Mouse (Mus musculus) kidney, adult 18-20 months (tissue): ENCODE data around the gene Nfic.

Experiments used
- DNase-seq: peaks from one replicate; pipeline ENCODE4 v3.0.0; 2021

Gene Nfic

GRCm38 (mm10) chr10:81379809-81380378, 75.5 kb downstream of the Nfic start:
- DNase-seq, result no peak

DNA sequence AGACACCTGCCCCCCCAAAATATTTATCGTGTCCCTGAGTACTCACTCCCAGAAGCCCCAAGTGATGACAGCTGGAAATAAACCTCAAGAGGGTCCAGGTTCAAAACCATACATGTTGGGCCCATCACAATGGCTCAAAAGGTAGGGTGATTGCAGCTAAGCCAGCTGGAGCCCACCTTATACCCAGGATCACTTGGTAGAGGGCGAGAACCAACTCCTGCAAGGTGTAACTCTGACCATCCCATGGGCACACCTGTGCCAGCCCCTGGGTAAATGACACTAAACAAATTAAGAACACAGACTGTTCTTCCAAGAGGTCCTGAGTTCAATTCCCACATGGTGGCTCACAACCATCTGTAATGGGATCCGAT, 76.3 kb downstream of the Nfic start:
- DNase-seq, result no peak

GRCm38 (mm10) chr10:81378553-81379182, 76.8 kb downstream of the Nfic start:
- DNase-seq, result peak; percentile 100

GRCm38 (mm10) chr10:81377793-81378552, 77.5 kb downstream of the Nfic start, which contains the start of gene Fzr1:
Fzr1 (minus strand) TSS chr10:81378516.
- no peak for DNase-seq

- no peak for DNase-seq
These were observed 78.1 kb downstream of the Nfic start for GRCm38 (mm10) chr10:81377362-81377664.

- no peak for DNase-seq
These were observed 78.7 kb downstream of the Nfic start for GRCm38 (mm10) chr10:81376561-81377361.

DNA sequence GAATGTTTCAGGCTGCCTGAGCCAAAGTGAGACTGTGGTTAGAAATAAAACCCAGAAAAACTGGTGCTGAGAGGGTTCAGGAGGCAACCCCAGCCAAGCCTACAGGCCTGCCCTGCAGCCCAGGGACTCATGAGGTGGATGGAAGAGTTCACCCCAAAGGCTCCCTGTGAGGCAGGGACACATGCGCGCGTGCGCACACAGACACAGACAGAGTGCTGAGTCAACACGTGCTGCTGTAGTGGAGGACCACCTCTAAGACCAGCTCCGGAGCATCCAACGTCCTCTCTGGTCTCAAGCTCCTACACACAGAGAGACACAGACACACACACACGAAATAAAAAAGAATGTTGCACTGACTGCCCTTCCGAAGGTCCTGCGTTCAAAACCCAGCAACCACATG, 80.1 kb downstream of the Nfic start:
- no peak for DNase-seq

DNA sequence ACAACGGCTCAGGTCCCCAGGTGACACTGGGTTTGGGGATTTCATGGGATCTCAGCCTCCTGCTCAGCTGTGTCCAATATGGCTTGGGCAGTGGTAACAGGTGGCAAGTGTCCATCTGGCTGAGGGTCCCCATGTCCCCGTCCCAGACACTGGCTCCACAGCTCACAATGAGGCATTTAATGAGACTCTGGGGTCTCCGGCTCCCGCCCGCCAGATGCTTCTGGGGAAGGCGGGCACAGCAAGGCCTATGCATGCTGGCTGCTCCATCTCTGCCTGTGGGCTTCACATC, 88.3 kb downstream of the Nfic start:
- no peak for DNase-seq

DNA sequence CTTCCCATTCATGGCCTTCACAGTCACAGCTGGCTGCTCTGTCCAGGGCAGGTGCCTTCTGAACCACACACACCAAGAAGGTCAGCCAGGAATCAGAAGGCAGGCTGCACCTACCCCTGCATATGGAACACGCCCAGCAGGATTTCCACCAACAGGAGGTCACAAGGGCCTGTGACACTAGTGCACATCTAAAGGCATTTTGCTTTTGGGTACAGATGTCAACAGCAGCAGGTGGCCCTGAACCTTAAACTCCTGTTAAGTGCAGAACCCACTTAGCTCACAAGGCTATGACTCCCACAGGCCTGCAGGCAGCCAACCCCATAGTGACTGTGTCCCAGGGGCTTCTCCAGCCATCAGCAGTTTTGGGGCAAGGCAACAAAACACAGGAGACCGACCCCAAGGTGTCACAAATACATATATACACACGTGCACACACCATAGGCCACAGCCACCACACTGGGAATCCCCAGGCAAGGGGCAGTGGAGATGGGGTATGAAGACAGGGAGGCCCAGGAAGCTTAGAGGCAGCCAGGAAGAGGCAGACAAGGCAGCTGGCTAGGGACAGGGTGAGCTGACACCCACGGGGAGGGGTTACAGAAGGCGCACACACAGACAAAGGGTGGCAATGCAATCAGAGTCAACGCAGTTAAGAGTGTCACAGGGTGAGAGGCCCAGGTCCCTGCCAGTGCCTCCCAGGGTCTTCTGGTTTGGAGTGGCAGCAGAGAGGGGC, 88.8 kb downstream of the Nfic start:
- no peak for DNase-seq

DNA sequence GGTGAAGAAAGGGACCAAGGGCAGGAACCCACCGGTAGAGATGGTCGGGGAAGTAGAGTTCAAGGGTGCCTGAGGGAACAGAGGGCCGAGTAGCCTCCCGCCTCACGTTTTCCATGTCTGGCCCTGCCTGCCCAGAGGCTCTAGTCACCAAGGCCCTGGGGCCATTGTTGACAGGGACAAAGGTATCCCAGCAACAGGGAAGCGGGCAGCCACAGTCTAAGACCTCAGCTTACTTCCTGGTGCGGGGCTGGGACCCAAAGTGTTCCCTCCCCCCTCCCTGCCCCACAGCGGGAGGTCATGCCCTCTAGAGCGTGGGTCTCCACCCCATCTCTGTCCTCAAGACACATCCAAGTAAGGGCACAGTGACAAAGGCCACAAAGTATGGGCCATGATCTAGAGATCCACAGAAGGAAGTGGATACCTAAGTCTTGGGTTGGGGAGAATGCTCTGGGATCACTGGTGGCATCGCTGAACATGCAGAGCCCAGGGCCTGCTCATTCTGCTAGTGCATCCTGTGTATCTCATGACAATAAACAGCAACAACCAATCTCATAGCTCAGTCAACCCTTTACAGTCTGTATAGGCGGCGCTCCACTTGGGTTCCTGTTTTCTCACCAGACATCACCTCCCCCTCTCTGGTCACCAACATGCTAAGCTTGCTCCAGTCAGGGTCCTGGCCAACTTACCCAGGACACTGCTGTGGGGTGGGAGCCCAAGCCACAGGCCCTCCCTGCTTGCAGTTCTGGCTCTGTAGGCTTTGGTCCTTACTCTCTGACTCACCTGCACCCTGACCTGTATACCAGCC, 89.6 kb downstream of the Nfic start, which contains the start of gene 4930404N11Rik:
TSS of gene 4930404N11Rik (minus strand) at position 145 of the 805 bp plus-strand sequence.
- DNase-seq, result no peak

DNA sequence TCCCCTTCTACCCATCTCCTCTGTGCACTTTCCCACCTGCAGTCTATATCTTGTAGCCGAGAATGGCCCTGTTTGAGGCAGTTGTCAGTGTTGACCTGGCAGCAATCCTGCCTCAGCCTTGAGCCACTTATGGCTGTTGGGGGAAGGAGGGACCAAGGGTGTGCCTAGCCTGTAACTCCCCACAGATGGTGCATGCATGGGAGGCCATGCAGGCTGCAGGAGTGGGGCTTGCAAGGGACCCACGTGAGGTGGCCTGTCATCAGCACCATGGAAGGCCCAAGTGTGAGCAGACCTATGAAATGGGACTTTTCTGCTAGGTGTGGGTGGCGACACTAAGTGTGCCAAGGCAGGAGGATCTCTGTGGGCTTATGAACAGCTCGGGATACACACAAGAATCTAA, 90.4 kb downstream of the Nfic start:
- no peak for DNase-seq

GRCm38 (mm10) chr10:81364666-81365065, 90.8 kb downstream of the Nfic start:
- no peak for DNase-seq

- DNase-seq, result no peak
These were observed 91.7 kb downstream of the Nfic start for GRCm38 (mm10) chr10:81363436-81364346.

- DNase-seq, result no peak
These were observed 93.0 kb downstream of the Nfic start for GRCm38 (mm10) chr10:81362336-81362949.

- no peak for DNase-seq
These were observed 94.7 kb downstream of the Nfic start for GRCm38 (mm10) chr10:81360721-81361120.

- DNase-seq, result peak; percentile 42
These were observed 96.6 kb downstream of the Nfic start for GRCm38 (mm10) chr10:81358841-81359240.

GRCm38 (mm10) chr10:81358209-81358608, 97.2 kb downstream of the Nfic start:
- DNase-seq, result no peak

- DNase-seq, result peak; percentile 93
These were observed 98.2 kb downstream of the Nfic start, which contains the start of gene Mfsd12 for GRCm38 (mm10) chr10:81356991-81357844. Mfsd12 (plus strand) TSS chr10:81357491.

GRCm38 (mm10) chr10:81356352-81356990, 99.0 kb downstream of the Nfic start:
- DNase-seq, result peak; percentile 40
